Mouse (Mus musculus): Measurements from ENCODE around the gene Zic2.

The Zic2 gene

DNA sequence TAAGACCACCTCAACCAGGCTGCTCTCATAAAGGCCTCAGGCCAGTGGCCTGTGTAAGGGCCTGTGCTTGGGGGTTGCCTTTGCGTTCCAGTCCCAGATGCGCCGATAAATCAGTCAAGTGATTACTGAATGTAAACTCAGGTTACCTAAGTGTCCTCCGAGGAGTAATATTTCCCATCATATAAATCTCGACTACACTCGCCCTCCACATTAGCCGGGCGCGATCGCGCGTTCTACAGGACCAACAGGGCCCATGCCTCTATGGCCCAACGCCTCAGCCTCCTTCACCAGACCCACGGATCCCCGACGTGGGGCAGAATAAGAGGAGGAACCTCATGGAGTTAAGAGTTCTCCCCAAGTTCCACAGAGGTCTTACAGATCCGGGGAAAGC lies 12.6 kb upstream of the Zic2 start:
- DNase-seq = peak; percentile 31

DNA sequence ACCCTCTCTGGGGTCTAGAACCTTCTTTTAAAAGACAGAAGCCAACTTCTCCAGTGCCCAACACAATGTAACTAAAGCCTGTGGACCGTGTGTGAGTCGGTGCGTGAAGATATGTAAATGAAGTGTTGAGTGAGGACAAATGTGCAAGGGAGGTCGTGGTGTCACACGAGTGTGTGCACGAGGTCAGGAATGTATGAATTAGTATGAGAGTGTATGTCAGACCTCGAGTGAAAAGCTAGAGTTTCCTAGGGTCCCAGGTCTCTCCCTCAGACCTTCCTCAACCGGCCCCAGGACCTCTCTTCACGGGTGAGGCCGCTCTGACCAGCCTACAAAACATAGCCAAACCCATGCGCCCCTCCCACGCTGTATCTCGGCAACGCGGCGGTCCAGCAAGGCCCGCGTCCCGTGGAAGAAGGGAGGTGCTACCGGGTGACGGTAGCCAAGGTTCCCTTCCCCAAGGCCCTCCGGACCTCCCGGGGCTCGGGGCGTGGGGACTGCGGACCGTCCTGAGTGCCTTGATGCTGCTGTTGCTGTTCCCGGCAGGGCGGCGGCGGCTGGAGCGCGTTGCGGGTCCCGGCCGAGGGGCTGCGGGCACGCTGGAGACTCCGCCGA lies 12.0 kb upstream of the Zic2 start:
- peak; percentile 54 for DNase-seq

DNA sequence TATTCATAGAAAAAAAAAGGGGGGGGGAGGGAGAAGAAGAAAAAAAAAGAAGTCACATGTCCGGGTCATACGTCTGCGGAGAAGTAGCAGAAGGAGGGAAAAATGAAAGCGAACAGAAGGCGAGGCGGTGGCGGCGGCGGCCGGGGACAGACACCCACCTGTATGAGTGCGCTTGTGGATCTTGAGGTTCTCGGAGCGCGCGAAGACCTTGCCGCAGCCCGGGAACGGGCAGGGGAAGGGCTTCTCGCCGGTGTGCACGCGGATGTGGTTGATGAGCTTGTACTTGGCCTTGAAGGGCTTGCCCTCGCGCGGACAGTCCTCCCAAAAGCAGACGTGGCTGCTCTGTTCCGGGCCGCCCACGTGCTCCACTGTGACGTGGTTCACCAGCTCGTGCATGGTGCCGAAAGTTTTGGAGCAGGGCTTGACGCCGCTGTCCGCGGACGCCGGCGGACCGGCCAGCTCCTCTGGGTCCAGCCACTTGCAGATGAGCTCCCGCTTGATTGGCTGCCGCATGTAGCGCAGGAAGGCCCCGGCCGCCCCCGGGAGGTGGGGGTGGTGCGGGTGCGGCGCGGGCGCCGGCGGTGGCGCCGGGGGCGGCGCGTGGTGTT lies 11.4 kb upstream of the Zic2 start:
- DNase-seq = peak; percentile 71

DNA sequence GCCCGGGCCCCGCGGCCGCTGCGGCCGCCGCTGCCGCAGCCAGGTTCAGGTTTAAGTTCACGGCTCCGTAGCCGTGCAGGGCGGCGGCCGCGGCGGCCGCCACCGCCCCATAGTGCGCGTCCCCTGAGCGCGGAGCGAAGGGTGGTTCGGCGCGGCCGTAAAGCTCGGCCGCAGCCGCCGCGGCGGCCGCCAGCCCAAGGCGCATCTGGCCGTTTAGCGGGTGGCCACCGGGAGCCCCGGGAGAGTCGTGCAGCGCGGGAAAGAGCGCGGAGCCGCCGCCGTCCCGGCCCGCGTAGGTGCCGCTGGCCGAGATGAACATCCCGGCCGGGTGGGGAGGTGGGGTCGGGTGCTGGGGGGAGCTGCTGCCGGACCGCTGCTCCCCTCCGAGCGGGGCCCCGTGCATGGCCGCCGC lies 10.9 kb upstream of the Zic2 start:
- no peak for DNase-seq

DNA sequence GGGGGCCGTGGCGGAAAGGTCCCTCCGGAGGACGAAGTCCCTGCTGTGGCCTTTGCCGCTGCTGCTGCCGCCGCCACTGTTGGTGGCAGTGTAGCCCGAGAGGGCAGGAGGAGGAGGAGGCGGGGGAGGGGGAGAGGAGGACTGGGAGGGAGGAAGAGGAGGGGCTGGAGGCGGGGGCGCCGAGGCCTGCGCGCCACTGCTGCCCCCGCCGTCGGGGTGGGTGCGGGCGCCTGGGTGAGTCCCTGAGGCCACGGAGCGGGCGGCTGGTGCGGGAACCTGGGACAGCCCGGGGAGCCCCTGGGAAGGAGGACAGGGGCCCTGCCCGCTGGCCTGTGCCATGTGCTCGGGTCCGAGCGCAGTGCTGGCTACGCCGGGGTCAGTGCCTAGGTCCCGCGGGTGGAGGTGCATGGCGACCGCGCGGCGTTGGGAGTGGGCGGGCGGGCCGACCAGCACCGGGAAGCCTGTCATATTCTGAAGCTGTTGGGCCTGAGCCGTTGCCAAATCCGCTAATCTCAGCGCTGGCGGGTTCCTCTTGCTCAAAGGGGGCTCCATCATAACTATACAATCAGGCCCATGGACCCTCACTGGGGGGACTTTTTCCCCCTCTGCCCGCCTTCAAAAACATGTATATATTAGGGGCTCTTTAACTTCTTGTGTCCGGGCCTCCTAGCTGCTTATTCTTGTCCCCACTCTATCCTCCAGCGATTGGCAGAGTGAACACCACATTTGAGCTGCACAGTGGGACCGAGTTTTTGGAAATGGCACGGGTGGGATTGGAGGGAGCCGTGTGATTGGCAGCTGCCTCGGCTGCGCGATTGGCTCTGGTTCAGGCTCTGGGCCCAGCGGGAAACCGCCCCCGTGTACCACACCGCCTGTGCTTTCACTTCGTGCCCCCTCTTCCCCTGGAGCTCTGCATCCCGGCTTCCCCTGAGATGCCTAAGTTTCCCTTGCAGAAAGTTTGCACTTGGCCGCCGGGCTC lies 10.2 kb upstream of the Zic2 start, which contains the start of gene Zic5:
Gene Zic5 (minus strand): TSS at position 915 of the 979 bp plus-strand sequence.
- peak; percentile 88 for DNase-seq

DNA sequence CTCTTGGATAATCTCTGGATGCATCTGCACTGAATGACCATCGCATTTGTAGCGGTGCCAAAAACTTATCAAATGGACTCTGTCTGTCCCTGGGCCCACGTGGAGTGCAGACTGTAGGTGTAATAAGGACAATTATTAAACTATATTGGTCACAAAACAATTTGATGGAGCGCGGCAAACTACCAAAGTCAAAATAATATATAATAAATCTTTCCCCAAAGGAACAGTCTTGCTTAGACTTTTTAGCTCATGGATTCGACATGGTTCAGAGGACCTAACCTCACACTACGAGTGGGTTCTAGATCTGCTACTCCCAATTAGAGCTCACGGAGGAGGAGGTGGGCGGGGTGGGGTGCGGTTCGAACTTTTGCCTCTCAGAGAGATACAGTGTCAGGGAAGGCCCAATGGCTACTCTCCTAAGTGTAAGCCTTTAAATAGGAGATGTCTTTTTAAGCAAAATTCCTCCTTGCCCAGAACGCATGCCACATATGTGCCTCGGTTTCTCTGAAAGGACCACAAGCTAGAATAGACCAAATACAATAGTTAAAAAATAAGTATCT lies 9.2 kb upstream of the Zic2 start:
- no peak for DNase-seq

DNA sequence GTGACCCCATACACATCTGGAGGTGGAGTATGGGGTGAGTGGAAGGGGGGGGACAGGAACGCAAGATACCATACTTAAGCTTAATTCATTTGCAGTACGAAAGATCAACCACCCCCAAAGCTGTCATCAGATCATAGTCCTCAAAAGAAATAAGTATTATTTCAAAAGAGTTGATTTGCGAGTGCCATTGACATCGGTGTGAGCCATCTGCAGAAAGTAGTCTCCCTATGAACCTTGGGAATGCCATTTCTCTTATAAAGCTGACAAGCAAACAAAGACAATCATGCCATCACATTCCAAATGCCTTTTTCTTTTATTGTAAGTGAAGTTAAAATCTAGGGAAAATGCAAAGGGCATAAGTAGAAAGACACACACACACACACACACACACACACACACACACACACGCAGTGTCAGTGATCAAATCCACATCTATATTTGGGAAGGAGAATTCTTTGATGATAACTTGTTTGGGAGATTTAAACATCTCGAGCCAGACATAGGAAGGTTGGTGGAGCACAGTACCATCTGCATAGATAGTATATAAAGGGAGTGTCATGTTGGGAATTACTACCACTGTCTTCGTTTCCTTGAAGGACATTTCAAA lies 8.4 kb upstream of the Zic2 start:
- no peak for DNase-seq

DNA sequence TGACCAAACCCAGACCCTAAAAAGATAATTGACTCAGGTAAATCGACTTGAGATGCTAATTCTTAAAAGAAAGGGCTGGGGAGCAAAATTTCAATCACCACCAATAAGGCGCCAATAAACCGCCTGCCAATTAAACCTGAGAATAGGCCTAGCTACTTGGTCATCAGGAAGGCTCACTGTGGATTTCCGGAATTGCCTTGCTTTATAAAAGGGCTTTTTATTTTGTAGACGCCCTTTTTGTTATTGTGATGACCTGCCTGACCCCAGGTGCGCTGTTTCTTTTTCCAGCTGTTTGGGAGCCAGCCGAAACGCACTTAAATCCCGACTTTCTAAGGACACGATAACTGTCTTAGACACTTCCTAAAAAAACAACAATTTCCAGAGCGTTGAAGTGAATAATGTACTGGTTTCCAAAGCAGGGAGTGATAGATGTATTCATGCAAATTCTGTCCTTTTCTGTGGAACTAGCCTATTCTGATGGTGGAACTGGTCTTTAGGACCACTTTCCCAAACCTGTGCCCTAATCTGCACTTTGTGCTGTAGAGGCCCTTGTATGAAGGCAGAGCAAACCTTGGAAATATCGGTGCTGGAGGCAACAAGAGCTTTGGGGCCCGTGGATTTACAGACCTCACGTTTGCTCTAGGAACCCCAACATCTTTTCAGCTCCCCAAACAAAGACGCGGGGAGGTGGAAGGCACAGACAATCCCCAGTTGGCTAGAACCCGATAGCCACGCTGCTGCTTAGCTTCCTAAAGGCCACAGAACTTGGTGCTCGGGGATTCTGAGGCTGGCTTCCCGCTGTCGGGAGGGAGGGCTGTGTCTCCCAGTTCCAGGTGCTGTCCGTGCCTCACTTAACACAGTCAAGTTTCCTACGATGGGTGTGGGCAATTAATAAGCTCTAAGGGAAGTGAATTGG lies 7.1 kb upstream of the Zic2 start:
- DNase-seq = peak; percentile 45

DNA sequence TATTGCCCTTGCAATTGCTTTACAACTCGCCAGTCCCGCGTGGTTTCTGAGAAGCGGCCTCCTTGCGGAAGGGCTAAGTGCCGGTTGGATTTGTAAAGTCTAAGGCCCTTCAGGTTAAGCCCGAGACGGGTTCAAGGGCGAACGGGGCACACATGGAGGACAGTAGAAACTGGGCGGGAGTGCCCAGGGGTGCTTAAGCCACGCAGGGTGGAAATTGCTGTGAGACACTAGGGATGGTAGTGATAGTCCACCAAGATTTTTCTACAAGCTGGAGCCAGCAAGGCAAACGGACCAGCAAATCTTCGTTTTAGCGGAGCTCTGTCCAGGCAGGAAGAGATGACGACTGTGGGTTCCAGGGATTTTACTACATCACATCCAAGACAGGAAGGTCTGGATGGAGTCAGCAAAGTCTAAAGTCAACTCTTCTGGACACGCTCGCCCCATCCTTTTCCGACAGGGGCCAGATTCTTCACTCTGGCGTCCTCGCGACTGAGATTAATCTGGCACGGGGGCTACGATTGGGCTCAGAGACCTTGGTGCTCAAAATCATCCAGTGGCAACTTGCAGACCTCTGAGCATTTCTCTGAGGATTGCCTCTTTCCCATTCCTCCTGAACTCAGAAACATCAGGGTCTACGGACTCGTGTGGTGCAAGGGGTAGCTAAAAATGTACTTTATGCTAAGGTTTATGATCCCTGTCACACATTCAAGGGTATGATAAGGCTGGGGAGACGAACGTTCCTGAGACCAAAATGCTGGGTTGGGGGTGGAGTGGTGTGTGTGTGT lies 6.1 kb upstream of the Zic2 start:
- peak; percentile 46 for DNase-seq

DNA sequence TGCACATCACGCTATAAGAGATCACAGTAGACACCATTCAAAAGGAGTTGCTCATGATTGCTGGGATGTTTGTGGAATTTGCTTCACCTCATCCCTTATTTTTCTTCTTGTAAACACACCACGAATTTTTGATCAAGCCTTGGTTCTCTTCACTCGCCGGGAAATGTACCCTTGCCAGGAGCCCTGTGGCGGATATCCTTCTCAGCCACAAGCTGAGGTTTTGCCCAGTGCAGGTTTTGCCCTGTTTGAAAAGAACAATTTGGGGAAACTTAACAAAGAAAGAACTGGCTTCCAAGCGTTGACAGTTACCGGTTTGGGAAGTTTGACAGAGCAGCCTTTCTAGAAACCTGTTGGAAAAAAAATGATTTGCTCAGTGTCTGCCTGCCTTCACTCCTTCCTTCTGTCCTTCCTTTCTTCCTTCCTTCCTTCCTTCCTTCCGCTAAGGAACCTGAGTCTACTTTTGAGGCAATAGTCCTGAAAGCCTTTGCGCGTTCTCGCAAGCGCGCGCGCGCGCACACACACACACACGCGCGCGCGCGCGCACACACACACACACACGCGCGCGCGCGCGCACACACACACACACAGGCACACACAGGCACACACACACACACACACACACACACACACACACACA lies 3.7 kb upstream of the Zic2 start:
- DNase-seq = no peak

DNA sequence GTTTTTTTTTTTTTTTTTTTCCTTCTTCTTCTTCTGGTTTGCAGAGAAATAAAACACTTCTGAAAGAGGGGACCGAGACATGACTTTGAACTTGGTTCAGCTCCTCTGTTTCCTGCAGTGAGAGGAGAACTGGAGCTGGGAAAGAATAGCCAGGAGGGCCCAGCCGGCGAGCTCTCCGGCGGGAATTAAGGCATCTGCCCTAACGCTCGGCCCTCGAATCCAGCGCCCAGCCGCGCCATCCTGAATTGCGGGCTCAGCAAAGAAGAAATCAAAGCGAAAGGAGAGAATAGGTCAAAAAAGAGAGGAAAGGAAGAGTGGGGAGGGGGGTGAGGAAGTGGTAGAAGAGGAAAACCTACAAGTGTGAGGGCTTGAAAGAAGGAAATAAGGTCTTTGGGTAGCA lies 3.1 kb upstream of the Zic2 start:
- DNase-seq = no peak

DNA sequence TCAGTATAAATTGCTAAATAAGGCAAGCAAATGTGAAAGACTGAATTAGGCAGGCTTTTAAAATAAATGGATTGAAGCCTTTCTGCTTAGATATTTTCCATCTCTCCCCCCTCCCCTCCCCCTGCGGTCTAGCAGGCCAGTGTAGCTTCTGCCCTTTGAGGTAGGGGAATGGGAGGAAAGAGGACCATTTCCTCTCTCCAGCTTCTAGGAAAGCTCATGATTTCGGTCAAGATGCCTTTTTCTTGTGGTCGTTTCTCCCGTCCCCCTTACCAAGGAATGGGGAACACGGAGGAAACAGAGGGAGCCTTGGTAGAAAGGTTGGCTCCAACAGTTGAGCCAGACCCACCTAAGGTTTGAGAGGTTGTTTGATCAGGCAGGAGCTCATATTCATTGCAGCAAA lies 2.6 kb upstream of the Zic2 start:
- no peak for DNase-seq

DNA sequence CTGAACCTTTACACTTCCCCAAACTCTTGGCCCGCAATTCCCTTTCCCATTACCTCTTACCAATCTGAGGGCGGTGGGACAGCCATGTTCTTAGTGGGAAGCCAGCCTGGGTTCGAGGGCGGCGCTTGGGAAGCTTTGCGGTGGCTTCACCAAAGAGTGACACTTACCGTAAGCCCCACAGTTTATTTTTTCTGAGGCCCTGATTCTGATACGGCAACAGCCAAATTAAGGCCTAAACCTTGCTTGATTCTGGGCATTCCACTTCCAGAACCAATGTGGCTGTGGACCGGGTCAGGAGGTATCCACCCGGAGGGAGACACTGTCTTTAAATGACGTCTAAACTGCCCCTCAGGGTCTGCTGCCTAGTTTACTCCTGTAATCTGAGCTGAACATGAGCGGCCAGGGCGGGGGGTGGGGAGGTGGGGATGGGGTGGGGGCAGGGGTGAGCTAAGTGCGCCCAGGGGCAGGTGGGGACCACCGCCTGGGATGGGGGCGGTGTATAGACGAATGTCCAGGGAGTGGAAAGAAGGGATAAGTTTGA lies 2.0 kb upstream of the Zic2 start:
- no peak for DNase-seq

DNA sequence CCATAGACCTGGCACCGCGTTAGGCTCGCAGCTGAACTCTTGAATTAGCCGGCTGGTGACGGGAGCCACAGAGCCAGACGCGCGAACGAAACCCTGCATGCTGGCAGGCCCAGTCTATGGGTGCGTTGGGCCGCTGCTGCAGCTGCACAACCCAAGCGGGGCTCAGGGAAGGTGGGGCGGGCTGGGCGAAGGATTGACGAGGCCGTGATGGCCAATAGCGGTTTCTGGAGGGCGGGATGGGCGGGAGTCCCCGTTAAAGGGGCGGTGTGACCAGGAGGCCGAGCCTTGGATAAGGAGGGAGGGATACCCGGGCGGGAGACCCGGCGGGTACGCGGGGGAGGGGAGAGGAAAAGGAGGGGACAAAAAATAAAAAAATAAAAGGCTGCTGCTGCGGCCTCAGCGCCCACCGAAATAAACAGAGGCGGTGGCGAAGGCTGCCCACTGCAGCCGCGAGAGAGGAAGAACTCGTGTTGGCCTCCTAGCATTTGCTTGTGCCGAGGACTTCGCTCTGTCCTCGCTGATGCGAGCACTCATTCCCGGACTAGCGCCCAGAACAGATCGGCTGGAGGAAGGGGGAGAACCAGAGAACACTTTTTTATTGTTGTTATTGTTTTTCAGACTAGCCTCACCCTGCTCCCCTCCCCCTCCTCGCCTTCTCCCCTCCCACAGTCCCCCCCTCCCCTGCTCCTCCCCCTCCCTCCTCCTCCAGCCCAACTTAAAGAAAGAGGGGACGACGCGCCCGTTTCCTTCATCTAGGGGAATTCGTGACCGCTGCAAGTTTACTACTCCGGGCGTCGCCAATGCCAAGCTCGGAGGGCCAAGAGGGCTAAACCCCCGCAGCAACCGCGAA lies 969 bp upstream of the Zic2 start:
- DNase-seq = peak; percentile 83

DNA sequence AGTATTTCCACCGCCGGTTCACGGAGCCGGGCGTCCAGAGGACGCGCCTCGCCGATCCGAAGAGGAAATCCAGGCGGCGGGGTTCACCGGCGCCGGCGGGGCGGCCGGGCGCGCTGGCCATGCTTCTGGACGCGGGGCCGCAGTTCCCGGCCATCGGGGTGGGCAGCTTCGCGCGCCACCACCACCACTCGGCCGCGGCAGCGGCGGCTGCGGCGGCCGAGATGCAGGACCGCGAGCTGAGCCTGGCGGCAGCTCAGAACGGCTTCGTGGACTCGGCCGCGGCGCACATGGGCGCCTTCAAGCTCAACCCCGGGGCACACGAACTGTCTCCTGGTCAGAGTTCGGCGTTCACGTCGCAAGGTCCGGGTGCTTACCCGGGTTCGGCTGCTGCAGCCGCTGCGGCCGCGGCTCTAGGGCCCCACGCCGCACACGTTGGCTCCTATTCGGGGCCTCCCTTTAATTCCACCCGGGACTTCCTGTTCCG lies 364 bp downstream of the Zic2 start:
- DNase-seq = no peak

DNA sequence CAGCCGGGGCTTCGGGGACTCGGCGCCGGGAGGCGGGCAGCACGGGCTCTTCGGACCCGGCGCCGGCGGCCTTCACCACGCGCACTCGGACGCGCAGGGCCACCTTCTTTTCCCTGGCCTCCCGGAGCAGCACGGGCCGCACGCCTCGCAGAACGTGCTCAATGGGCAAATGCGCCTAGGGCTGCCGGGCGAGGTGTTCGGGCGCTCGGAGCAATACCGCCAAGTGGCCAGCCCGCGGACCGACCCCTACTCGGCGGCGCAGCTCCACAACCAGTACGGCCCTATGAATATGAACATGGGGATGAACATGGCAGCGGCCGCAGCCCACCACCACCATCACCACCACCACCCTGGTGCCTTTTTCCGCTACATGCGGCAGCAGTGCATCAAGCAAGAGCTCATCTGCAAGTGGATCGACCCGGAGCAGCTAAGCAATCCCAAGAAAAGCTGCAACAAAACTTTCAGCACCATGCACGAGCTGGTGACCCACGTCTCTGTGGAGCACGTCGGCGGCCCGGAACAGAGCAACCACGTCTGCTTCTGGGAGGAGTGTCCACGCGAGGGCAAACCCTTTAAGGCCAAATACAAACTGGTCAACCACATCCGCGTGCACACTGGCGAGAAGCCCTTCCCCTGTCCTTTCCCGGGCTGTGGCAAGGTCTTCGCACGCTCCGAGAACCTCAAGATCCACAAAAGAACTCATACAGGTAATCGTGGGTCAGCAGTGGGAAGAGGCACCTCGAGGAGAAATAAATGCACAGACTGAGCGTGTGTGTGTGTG lies 996 bp downstream of the Zic2 start:
- no peak for DNase-seq

DNA sequence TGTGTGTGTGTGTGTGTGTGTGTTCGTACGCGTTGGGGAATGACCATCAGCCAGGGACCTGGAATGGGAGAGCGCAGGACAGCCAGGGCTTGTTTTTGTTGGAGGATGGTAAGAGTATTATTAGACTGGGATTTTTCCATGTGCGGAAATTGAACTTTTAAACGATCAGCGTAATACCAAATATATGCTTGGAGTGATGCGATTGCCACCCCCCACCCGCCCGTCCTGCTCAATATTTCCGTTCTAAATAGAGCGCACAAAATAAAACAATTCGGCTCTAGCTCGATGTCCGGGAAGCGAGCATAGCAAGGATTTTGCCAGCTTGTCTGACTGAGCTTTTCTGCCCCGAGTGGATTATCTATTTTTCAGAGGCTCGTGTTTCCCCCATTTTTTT lies 1.6 kb downstream of the Zic2 start:
- DNase-seq = no peak

DNA sequence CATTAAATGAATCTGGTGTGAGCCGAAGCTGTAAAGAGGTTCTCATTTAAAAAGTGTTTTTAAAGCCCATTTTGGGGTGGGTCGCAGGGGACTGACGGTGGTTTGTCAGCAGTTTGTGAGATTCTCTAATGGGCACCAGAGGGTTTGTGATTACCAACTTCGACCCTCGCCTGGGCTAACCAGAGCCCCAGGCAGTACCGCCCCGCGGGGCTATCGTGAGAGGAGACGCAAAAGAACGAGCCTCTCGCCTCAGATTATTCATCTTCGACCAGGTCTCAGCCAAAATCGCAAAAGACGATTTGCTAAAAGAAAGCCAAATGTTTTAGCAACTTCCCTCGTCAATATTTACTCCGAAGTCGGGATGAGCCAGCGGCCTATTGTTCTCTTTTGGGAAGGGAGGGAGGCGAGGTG lies 2.0 kb downstream of the Zic2 start:
- no peak for DNase-seq

Data from cerebellum, adult 11 months (tissue).